Mouse (Mus musculus) gastrocnemius, postnatal 4 days (tissue): ENCODE measurements around the gene Htr1b. TPM values are rescaled to one million over a fixed set of nuclear protein-coding genes. Genes with fewer than 3 reads are reported as not detected.

ENCODE experiments used
- DNase-seq, 2 experiments: peaks; one replicate each; pipeline ENCODE4 v3.0.0; 2021 to 2022; ENCODE audit warnings: low spot score in 2 of 2, mixed read lengths in 2 of 2
- long read RNA-seq, 2 experiments: library from polyadenylated mRNA; stranded (forward); transcript quantifications; one replicate each; pipeline ENCODE4 v2.0.0; 2021
- total RNA-seq, 2 experiments: library from RNA; stranded (reverse); gene quantifications; 2 replicates each; pipeline ENCODE4 v1.2.3; 2021

Gene Htr1b
- total RNA-seq: under 1 TPM; 0.08 to 0.12 TPM
- long read RNA-seq, experiment 1: 0 reads
- long read RNA-seq, experiment 2: 0 reads

GRCm38 (mm10) chr9:81633437-81633973, at the start of gene Htr1b:
Htr1b (minus strand) TSS chr9:81633828.
- peak in 1 of 2 experiments; percentile 11 for DNase-seq

GRCm38 (mm10) chr9:81676716-81677115, 43.1 kb upstream of the Htr1b start:
- no peak for DNase-seq

DNA sequence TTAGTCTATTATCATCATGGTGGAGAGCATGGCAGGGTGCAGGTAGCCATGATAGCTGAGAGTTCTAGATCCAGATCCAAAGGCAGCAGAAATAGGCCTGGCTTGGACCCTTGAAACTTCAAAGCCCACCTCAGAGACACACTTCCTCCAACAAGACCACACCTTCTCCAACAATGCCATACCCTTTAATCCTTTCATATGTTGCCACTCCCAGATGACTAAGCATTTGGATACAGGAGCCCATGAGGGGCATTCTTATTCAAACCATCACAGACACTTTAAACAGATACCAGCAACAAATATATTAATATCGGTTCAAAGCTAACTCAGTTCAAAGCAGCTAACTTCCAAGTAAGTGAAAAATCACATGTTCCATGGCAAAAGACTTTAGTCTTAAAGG, 3.9 kb upstream of the Htr1b start:
- DNase-seq: no peak

DNA sequence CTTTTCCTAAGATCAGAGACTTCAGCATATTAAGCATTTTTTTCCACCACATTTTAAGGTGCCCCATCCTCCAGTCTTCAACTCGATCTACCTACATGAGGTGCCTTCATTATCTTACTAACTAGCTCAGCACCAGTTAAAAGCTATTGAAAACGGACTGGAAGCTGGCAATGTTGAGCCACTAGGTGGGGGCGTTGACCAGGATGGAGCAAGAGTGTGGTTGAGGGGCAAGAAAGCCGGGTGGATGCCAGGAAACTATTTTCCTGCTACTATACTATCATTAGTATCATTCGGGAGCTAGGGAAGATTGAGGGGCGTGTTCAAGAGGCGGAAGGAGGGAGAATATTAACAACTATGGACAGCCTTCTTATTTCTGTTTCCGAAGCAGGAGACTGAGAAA, 1.5 kb upstream of the Htr1b start:
- DNase-seq: no peak

- DNase-seq: no peak
Observed at GRCm38 (mm10) chr9:81634163-81634562, 535 bp upstream of the Htr1b start.

- peak in 1 of 2 experiments; percentile 15 for DNase-seq
Observed at GRCm38 (mm10) chr9:81632736-81633436, 742 bp downstream of the Htr1b start.

DNA sequence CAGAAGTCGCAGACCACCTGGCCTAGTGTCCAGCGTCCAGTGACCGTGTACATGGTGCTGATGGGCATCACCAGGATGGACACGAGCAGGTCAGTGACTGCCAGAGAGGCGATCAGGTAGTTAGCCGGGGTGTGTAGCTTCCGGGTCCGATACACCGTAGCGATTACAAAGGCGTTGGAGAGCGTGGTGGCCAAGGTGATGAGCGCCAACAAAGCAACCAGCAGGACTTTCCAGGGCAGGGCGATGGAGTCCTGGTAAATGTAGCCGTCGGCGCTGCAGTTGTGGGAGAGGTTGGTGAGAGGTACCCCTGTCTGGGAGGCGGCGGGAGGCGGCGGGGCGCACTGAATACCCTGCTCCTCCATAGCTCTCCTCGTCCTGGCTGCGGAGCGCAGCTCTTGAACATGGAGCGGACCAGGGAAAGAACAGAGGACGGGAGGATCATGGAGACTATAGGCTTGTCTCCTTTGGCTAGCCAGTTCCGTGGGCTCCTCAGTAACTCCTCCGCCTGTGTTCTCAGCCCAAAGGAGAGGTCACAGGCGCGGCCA, 1.4 kb downstream of the Htr1b start:
- DNase-seq: no peak

DNA sequence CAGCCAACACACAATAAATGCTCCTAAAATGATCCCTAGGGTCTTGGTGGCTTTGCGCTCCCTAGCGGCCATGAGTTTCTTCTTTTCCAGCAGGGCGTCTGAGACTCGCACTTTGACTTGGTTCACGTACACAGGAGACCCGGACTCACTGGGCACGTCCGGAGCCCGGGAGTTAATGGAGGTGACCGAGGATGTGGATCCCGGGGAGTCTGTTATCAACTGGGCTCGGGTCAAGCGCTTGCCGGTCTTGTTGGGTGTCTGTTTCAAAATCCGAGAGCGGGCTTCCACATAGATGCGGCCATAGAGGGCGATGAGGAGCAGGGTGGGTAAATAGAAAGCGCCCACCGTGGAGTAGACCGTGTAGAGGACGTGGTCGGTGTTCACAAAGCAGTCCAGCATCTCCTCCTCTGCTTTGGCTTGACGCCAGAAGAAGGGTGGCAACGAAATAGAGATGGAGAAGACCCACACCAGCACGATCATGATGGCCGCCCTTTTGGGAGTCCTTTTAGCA, 2.0 kb downstream of the Htr1b start:
- no peak for DNase-seq

- peak; percentile 34 to 65 for DNase-seq
Observed at GRCm38 (mm10) chr9:81626899-81627606, 6.6 kb downstream of the Htr1b start.

- no peak for DNase-seq
Observed at GRCm38 (mm10) chr9:81625898-81626297, 7.7 kb downstream of the Htr1b start.

DNA sequence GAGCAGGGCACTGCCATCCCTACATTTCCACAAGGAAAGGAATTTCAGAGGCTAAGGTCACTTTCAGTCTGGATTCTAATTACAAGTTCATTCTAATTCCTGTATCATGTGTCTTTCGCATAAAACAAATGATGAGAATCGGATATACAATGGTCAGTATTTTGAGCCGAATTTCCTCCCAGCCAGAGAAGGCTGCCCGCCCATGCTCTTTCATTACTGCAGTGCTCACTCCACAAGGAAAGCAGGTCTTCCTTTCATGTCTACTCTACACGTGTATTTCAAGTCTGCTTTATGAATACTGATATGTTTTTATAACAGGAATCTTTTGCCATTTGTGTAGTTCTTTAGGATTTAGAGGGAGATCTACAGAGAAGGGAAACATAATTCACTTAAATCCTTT, 10.8 kb downstream of the Htr1b start:
- DNase-seq: no peak

DNA sequence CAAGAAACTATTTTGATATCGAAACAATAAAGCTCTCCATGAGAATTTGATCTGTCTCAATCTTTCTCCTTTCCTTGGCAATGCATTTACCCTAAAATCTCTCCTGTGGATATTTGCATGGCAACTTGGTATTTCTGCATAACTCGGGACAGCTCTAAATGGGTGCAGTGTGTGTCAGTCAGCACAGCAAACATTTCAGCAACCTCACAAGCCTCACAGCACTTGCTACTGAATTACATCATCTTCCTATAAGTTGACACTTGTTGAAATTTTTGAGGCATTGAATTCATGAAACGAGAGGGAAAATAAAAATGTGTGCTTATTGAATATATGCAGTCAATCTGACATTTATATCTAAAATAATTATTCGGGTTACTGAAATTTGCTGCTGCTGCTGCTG, 22.6 kb downstream of the Htr1b start:
- DNase-seq: no peak

Other genes with a start within 250 kb of the Htr1b start
- not detected for gene Mei4, start 229.8 kb upstream of the Htr1b start, total RNA-seq